Mouse (Mus musculus) lung, adult 2 months (tissue): ENCODE data around the gene Dagla. TPM values are rescaled to one million over a fixed set of nuclear protein-coding genes. Genes with fewer than 3 reads are reported as not detected.

Source experiments
- DNase-seq: peaks from one replicate; pipeline ENCODE4 v3.0.0; 2022
- H3K4me1 ChIP-seq: fragments of 200-500 bp; 2 replicates; pipeline ENCODE4 v1.6.1; 2011; ENCODE audit warnings: low read length; ENCODE audit not compliant: control insufficient read depth, insufficient read depth
- H3K4me3 ChIP-seq: fragments of 200-500 bp; replicated peaks from 2 replicates; pipeline ENCODE3; 2011; ENCODE audit warnings: low read depth, mild to moderate bottlenecking, control low read depth, low read length; ENCODE audit errors: extremely low read depth
- CTCF ChIP-seq: fragments of 200-500 bp; IDR thresholded peaks from 2 replicates; pipeline ENCODE4 v1.5.1; 2011; ENCODE audit warnings: mild to moderate bottlenecking, low read length, control low read depth; ENCODE audit not compliant: insufficient read depth
- POLR2A ChIP-seq: fragments of 200-500 bp; IDR thresholded peaks from 2 replicates; pipeline ENCODE4 v1.6.1; 2011; ENCODE audit warnings: low read depth, mild to moderate bottlenecking, control low read depth, low read length, borderline replicate concordance; ENCODE audit errors: extremely low read depth
- WGBS: fragments of 180-500 bp; shearing (Covaris S2); methylation state at CpG from one replicate; pipeline ENCODE4 v1.1.7; 2018; 5-methylcytosine and 5-hydroxymethylcytosine counted together
- polyA plus RNA-seq: library from polyadenylated mRNA; depleted of rRNA; stranded (reverse); fragments of >200 nt; gene quantifications from 2 replicates; pipeline ENCODE4 v1.2.3, GENCODE M21; 2012

Dagla gene
- polyA plus RNA-seq, 1 experiment: 15.3 TPM

DNA sequence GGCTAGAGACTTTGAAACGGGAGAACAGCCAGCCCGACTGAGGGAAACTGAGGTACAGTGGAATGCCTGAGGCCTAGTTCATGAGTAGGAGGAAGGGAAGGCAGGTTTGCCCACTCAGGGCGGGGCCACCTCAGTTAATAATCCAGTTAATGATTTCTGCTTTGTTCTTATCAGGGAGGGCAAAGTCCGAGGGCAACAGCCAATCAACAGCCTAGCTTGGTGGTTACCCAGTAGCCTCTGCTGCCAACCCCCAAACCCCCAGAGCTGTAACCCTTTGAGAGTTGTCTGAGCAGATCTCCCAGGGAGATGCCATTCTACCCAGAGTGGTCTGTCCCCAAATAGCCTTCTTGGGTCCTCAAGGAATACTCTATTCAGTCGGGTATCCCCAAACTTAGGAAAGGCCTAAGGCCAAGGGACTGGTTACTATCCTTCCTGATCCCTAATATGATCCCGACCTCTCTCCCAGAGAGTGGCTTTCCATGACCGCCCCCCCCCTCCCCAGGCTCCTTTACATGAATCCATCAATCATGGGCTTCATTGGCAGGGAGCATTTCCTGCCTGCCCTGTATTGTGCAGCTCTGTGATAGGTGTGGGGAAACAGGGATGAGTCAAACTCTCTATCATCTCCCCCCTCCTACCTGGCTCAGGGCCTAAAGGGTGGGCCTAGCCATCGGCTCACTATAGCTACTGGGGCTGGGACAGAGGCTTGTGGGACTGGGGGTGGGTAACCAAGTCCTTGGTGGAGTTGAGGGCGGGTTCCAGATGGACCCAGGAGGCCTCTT is 68.7 kb downstream of the Dagla start:
- Histone ChIP-seq H3K4me1 (no peaks in the 10 kb centered on the region), H3K4me3 (no peak overlapping the region)
- 70% methylated on average over 9 of the region's 9 CpGs for WGBS
- TF ChIP-seq CTCF (no peak), POLR2A (no peak)
- DNase-seq: no peak

DNA sequence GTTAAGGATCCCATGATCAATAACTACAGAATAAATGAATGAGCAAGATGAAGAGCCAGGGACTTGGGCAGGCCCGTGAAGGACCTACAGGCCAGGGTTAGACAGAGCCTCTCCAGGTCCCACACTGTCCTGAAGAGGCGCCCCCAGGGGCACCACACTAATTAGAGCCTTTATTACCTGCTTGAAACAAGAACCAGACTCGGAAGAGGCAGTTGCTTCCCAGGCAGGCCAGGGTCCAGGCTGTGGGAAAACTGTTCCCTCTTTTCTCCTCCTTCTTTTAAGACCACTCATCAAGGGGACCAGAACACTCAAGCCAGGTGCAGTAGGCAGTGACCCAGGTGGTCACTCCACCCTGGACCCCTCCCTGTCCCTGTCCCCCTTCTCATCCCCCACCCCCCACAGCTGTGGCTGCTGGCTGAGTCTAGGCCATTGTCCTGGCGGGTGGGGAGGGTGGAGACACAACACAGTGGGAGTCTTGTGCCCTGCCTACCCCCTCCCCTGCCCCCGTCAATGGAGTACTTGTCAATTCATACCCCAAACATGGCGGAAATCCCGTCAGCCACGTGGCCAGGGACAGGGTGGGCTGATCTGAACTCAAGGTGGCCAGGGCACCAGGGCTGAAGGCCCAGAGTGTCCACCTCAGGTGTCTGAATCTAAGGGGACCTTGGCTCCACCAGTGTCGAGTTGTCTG is 72.2 kb downstream of the Dagla start:
- WGBS: 55% methylated on average over 9 of the region's 9 CpGs
- Histone ChIP-seq H3K4me3 (no peak overlapping the region), H3K4me1 (no peaks in the 10 kb centered on the region)
- no peak for DNase-seq
- TF ChIP-seq POLR2A: no peak
- TF ChIP-seq CTCF: no peak

DNA sequence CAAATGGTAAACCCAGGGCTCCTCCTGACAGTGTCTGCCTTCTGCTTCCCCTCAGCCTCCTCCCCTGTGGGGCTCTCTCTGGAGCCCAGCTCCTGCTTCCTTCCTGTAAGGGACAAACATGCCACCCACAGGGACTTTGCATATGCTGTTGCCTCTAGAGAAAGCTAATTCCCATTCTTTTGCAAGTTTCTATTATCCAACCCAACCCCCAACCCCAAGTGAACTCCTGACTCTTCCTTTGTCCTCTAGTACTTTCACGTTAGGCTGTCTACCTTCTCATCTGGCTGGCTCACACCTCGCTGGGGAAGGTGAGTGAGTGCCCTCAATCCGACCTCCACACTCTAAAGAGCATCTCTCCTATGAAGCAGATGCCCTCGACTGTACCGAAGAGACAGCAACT is 72.8 kb downstream of the Dagla start:
- no peak for DNase-seq
- 64% methylated on average over 5 of the region's 5 CpGs for WGBS
- no peak overlapping the region for H3K4me3 ChIP-seq

DNA sequence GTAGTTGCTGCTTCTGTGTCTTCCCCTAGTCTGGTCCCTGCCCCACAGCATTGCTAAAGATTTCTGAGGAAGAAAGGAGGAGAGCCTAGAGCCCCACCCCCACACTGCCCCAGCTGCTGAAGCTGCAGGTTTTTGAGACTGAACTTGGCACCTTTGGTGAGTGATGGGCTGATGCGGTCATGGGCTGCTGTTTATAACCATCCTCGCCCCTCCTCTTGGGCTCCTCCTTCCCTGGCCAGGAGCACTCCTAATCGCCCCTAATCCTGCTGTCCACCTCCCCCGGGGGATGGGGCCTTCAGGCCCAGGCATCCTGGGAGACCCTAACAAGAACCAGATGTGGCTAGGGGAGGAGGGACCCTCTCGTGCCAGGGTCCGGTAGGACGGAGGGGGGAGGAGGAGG is 73.7 kb downstream of the Dagla start:
- Histone ChIP-seq H3K4me1 (no peaks in the 10 kb centered on the region), H3K4me3 (no peak overlapping the region)
- DNase-seq: no peak
- TF ChIP-seq CTCF (no peak), POLR2A (no peak)
- 32% methylated on average over 7 of the region's 7 CpGs for WGBS

More for the DNA sequence above, 72.8 kb downstream of the Dagla start:
- H3K4me1 ChIP-seq: no peaks in the 10 kb centered on the region
- no peak for TF ChIP-seq POLR2A
- no peak for TF ChIP-seq CTCF

DNA sequence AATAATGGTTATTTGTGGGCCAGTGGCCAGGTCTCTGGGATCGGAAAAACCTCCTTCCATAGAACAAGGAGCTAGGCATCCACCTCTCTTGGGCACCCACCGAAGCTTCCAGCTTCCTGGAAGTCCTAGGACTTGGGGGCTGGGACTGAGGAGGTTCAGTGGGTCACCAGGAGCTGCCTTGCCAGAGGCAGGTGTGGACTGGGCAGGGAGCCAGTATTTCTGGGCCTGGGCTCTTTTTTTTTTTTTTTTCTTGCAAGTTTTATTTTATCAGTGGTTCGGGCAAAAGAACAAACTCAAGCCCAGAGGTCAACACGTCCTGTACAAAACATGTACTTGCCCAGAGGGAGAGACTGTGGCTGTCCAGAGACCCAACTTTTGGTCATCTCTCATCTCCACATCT is 78.9 kb downstream of the Dagla start:
- H3K4me3 ChIP-seq: no peak overlapping the region
- WGBS: 46% methylated on average over 4 of the region's 4 CpGs
- no peak for TF ChIP-seq CTCF
- TF ChIP-seq POLR2A: no peak
- DNase-seq: no peak
- H3K4me1 ChIP-seq: no peaks in the 10 kb centered on the region

DNA sequence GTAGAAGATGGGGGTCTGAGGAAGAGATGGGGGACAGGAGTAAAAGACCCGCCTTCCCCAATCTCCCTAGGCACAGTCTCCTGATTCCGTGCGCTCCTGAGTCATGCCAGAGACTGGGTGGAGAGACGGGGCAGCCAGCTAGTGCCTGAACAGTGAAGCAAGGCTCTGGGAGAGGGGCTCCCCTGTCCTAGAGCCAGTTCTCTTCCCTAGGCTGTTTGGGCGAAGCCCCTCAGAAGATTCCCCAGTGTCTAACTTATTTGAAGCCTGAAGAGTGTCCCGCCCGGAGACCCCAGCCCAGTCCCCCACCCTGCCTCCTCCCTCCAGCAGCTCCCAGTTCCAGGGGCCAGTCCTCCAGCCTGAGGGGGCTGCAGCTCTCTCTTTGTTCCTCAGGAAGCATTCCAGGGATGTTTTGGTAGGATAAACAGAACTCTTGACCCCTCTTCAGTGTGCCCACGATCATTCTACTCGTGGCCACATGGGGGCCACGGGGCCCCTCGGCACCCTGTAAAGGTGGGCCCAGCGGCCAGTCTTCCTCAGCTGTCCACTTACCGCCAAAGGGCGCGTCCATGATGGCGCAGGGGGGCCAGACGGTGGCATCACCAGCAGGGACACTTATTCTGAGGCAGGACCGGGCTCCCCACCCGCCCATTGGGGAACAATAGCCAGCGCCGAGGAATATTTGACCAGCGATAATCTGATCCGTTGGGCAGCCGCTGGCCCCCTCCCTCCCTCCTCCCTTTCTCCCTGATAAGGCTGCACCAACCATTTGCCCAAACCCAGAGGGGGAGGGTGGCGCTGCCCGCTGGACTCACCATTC is 79.8 kb downstream of the Dagla start:
- TF ChIP-seq CTCF (no peak), POLR2A (no peak)
- WGBS: 27% methylated on average over 26 of the region's 26 CpGs
- H3K4me3 ChIP-seq: no peak overlapping the region
- no peak for DNase-seq
- no peaks in the 10 kb centered on the region for H3K4me1 ChIP-seq

DNA sequence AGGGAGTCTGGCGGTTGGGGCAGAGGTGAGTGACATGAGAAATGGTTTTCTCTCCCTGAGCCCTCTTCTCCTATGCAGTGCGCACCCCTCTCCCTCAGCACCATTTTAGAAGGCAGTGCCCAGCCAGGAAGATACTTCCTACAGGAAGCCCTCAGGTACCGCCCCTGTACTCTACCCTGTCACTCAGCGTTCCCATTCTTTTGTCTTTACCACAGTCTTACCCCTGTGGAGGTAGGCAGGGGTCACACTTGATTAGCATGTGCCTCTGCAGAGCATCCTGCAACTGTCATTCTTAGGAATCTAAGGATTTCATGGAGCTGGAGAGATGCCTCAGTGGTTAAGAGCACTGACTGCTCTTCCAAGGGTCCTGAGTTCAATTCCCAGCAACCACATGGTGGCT is 81.1 kb downstream of the Dagla start:
- 69% methylated on average over 4 of the region's 4 CpGs for WGBS
- TF ChIP-seq CTCF: no peak
- no peak for TF ChIP-seq POLR2A
- Histone ChIP-seq H3K4me3 (no peak overlapping the region), H3K4me1 (no peaks in the 10 kb centered on the region)
- no peak for DNase-seq

DNA sequence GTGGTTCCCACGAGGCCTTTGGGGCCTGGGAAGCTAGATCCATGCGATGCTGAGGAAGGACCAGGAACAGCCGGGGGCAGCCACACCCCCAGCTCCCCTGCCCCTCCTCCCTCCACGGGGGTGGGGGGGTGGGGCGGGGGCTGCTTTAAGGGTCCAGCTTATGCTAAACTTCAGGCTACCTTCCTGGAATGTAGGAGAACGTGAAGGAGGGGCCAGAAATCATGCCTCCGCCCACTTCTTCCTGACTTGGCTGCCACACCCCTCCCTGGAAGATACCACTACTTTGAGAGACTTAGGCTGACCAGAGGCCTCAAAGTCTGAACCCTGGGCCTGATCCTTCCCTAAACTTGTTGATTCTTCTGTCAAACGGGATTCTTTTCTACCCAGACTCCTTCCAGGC is 82.0 kb downstream of the Dagla start:
- H3K4me1 ChIP-seq: no peaks in the 10 kb centered on the region
- no peak overlapping the region for H3K4me3 ChIP-seq
- no peak for TF ChIP-seq CTCF
- WGBS: 38% methylated on average over 8 of the region's 8 CpGs
- no peak for DNase-seq

DNA sequence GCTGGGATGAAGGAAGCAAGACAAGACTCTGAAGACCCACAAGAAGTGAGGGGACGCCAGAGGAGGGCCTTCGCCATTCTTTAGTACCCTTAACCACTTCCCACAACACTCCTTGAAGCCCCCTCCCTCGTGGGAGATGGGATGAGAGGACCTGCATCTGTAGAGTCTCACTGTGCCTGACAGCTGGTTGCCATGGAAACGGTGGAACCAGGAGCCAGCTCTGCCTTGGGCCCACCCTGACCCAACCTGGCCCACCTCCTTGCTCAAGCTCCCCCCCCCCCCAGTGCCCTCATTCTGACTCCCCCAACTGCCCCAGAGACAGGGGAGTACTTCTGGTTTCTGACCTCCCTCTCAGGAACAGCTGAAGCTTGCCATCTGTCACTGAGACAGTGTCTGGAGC is 83.1 kb downstream of the Dagla start:
- Histone ChIP-seq H3K4me1 (no peaks in the 10 kb centered on the region), H3K4me3 (no peak overlapping the region)
- no peak for TF ChIP-seq POLR2A
- no peak for TF ChIP-seq CTCF
- WGBS: 52% methylated on average over 4 of the region's 4 CpGs
- no peak for DNase-seq
